Mouse (Mus musculus) cerebellum, adult 9-11 months (tissue): ENCODE results near the gene Sult1a1.
"Not testable (repeated sequence)": the region's sequence is repeated elsewhere in the genome, so short reads cannot be mapped to it uniquely, and the experiment has no call there.

Experiments used
- DNase-seq: peaks from one replicate; pipeline ENCODE4 v3.0.0; 2022

Sult1a1 gene

DNA sequence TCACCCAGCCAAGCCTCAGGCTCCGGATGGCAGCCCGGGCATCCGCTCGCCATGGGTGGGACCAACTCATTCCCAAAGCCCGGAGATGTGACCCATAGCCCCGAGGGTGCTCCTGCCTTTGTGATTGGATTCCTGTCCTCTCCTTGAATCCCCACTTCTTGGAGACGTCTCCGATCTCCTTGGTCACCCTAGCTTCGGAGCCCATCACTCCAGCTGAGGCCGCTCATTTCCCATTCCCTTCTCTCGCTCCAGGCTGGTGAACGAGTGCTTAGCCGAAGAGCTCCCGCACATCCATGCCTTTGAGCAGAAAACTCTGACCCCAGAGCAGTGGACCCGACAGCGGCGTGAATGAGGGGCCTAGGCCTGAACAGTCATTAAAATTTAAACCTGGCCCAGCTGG is 20.1 kb upstream of the Sult1a1 start:
- DNase-seq = no peak

DNA sequence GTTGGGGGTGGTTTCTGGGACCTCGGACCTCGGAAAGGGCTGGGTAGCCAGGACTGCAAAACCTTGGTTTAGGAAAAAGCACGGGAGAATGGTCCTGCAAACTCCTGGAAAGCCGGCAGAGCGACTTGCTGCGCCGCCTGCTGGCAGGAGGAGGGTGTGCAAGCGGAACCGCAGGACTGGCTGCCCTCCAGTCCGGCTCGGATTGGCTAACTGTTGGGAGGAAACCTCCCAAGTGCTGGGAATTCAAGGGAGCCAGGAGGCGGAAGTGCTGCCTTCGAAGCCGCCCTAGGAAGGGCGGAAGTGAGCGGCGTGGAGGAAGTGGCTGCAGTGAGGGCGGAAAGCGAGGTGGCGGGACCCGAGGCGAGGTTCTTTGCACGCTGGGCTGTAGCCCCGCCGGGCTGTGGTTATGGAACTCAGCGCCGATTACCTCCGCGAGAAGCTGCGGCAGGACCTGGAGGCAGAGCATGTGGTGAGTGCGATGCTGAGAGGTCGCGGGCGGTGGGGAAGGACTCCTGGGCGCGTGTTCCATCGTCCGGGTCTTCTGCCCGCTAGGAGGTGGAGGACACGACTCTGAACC is 19.5 kb upstream of the Sult1a1 start, which contains the start of gene Slx1b:
Slx1b (minus strand) TSS at position 154 of the 577 bp plus-strand sequence.
- peak; percentile 96 for DNase-seq

DNA sequence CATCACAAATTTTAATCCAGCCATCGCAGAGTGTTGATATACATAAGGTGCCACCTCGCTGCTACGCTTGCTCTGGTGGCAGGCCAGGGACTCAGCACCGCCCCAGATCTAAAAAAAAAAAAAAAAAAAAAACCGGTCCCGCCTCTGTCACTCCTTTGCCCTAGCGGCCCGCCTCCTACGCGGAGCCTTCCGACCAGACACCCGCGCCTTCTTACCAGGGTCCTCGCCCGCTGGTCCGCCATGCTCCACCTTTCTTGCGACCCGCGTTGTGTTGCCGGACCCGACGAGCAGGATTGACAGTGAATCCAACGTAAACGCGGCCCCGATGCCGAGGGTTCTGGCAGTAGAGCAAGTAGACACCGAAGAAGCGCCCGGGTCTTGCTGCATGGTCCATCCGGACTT is 19.0 kb upstream of the Sult1a1 start, which contains the start of gene Bola2:
Bola2 (plus strand) TSS at position 192 of the 402 bp plus-strand sequence.
- DNase-seq = no peak

DNA sequence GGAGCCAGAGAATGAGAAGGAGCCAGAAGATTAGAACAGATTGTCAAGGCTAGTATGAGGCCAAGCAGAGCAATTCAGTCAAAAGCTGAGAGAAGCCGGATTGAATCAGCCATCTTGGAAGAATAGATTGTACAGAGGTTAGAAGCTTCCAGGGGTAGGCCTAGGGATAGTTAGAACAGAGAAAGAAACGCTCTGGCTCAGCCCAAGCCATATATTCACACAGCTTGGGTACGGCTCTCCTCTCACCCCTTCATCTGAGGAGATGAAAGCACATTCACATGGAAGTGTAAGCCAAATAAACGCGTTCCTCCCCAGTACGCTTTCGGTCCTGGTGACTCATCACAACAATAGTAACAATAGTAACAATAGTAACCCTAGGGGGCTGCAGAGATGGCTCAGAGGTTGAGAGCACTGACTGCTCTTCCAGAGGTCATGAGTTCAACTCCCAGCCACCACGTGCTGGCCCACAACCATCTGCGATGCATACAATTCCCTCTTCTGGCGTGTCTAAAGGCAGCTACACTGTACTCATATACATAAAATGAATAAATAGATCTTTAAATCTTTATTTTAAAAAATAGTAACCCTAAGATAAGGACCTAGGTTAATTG is 18.3 kb upstream of the Sult1a1 start:
- DNase-seq = peak; percentile 46

DNA sequence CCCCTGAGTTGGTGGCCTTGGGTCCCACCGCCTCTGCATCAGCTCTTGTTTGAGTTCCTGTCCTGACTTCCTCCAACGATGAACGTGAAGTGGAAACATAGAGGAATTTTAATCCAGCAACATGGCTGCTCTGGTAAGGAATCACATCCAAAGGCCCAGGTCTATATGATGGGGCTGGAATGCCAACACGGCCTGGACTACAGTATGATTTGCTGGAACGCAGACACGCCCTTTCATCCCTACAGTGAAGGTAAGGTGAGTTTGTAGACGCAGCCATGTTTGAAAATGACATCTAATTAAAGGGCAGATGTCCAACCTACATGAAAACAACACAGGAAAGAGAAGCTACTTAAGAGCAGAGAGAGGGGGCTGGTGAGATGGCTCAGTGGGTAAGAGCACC is 17.5 kb upstream of the Sult1a1 start:
- peak; percentile 41 for DNase-seq

DNA sequence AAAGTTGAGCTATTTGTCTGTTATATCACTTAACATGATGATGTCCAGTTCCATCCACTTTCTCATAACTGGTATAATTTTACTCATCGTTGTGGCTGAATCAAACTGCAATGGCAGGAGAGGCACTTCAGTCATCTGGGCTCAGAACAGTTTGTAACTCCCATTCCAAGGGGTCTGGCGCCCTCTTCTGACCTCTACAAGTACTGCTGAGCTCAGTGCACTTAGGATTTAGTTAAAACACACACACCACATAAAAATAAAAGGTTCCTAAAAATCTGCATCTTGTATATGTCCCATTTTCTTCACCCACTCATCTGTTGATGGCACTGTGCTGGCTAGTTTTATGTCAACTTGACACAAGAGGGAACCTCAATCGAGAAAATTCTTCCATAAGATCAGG is 17.0 kb upstream of the Sult1a1 start:
- DNase-seq = peak; percentile 76

DNA sequence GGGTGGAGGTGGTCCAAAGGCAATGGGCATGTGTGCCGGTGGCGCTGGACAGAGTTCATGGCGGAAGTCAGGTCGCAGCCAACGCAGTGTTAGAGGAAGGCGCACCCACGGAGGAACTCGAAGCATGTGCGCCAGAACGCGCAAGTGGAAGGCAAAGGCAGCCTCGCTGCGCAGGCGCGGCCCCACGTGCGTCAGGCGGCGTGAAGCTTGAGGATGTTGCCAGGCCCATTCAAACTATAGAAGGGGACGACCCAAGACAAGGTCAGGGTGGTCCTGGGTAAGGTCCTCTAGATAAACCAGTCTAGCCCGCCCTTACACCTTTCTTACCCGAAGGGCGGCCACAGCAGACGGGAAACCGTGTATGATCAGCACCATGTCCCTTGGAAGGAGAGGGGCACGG is 16.2 kb upstream of the Sult1a1 start:
- DNase-seq = peak; percentile 47

DNA sequence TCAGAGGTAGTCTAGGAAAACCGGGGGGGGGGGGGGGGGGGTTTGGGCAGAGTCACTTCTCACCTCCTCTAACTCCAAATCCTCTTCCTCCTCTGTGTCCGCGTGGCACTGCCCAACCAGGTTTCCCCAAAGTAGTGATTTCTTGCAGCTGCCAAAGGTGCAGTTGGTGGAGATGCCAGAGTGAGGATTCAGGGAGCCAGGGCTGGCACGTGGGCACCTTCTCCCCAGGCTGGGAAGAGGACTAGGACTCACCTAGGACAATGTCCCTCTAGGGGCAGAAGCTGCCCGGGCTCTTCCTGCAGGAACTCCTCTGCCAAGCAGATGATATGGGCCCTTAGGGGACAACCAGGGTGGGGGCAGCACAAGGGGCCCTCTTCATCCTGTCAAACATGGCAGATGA is 15.4 kb upstream of the Sult1a1 start:
- DNase-seq = peak; percentile 32

DNA sequence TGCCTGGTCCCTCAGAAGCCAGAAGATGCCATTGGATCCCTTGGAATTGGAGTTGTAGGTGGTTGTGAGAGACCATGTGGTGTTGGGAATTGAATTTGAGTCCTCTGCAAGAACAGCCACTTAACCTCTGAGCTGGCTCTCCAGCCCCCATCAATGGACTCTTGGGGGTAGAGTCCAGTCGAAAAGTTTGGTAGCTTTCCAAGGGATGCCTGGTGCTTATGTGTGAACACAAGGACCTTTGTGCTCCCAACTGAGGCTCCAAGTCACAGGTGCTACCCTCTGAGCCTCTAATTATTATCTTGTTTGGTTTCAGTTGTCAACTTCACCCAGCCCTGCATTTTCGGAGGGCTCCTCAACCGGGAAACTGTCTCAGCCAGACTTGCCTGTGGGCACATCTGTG is 14.5 kb upstream of the Sult1a1 start:
- no peak for DNase-seq

DNA sequence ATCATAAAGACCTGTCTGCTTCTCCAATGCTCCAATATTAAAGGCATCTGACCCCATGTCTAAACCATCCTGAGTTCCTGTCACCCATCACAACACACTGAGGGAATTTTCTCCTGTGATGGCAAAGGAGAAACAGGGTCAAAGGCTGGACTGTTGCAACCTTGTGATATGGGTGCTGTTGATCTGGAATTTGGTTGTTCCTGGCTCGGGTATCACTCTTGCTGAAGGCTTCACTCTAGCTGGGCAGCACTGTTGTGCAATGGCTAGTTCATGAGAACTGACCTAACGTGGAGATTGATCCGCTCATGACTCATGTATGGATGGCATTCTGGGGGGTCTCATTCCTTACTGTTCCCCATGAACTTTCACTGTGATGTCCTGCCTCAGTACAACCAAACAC is 12.8 kb upstream of the Sult1a1 start:
- DNase-seq = no peak

DNA sequence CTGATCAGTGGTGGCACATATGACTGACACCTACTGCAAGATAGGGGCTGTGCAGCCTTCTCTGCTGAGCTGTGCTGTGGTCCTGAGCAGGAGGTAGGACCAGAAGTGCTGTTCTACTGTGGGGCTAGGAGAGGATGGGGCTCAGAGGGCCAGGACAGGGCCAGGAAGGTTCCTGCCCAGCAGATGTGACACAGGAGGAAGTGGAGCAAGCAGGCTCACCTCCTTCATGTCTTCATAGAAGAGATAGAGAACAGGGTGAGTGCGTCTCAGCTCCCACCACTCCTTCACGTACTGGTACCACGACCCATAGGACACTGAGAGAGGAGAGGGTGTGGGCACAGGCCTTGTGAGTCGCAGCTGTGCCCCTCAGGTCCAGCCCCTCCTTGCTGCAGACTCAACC is 11.9 kb upstream of the Sult1a1 start:
- DNase-seq = not testable (repeated sequence)

DNA sequence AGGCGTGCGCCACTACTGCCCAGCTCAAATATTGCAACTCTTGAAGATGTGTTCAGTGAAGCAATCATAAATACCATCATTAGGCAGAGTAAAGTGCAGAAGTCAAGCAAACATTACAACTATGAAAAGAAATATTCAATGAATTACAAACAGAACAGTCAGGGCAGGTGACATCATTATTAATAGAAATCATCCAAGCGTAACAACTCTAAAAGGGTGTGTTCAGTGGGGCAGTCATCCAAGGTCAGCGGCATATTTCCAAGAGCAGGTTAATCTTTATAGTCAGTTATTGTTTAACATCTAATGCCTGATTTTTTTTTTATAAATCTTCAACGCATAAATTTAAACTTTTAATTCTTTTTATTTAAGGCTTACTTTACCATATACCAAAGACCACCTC is 5.0 kb upstream of the Sult1a1 start:
- DNase-seq = no peak

DNA sequence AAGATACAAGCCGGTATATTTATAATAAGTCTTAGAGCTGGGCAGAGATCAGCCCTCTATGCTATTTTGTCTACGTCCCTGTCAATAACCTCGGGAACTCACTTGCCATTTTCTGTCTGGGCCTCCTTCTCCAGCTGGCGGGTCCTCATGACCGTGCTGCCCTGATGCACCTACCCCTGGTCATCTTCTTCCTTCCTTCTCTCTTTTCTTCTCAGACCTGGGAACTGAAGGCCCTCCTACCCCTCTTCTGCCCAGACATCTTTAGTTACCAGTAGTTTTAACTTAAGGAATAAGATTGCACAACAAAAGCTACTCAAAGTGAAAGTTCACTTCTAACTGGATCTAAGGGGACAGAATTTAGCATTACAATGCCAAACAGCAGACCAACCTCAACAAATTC is 3.5 kb upstream of the Sult1a1 start:
- DNase-seq = no peak

DNA sequence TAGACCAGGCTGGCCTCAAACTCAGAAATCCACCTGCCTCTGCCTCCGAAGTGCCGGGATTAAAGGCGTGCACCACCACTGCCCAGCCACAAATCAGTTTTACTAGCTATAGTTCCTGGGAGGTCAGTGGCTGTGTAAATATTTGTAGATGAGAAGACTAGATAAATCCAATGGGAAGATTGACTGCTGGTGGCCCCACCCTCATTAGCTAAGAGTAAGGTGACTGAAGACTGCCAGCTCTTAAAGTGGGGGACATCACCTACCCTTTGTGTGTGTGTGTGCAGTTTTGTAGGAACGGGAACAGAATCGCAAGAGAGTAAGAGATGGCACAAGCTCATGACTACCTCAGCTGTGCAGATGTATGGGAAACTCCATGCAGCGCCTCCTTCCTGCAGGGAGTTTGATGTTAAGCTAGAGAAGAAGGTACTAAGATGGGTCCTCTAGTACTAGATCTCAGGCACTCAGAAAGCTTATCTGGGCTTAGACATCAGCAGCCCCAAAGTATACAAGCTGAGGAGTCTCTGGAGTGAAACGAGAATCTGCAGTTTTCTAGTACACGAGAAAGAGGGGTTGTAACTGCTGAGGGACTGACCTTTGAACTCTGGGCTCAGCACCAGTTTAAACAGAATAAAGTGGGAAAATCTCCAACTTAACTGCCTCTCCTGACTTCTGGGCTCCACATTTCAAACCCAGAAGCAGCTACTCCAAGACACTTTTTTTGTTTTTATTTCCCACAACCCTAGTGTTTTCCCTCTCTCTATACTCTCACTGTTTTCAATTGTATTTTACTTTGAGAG is 2.5 kb upstream of the Sult1a1 start:
- DNase-seq = no peak

DNA sequence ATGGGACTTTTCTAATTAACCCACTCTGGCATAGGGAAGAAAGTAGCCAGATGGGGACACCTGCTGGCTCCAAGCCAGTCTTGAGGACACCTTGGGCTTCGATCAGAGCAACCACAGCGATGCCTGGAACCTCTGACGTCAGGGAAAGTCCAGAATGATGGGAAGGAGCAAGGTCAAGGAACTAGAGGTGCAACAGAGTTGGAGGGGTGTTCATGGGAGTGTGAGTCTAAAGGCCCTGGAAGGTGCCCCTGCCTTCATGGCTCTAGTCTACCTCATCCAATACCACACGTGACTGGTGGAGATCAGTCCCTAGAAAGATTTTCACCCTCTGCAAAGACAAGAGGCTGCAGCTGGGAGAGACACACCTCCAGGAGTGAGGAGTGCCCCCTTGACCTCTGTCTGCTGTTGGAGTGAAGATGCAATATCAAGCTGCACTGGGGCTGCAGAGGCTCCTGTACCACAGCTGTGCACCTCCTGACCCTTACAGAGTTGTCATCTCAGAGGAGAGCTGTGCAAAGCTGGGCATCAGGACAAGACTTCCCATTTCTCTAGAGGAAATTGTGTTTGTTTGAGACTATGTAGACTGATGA is 494 bp upstream of the Sult1a1 start:
- DNase-seq = no peak

DNA sequence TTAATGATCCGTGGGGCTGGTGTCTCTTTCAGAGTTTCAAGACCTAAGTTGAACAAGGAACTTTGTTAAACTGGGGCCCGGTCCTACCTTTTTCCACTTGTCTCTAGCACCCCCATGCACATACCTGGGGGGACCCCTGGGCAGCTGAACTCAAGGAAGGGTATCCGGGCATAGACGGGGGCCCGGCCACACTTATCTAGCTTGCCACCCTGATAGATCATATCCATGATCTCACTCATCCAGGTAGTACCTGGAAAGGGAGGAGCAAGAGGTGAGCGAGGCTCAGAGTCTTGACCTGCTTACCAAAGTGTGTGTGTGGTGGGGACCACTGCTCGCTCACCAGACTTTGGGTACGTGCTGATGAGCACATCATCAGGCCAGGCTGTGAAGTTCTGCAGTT is 1.1 kb downstream of the Sult1a1 start:
- no peak for DNase-seq

DNA sequence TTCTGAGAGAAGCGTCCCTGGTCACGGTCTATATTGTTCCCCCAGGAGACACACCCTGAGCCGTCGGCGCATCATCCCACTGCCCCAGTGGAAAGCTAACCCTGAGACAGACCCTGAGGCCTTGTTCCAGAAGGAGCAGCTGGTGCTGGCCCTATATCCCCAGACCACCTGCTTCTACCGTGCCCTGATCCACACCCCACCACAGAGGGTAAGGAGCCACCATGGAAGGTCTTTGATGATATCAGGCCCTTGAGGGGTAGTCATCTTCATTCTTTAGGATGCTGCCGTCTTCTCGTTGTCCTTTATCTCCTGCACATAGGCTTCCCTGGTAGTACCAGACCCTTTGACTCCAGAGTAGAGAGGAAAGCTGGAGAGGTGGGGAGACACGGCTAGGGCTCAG is 4.1 kb downstream of the Sult1a1 start:
- no peak for DNase-seq

DNA sequence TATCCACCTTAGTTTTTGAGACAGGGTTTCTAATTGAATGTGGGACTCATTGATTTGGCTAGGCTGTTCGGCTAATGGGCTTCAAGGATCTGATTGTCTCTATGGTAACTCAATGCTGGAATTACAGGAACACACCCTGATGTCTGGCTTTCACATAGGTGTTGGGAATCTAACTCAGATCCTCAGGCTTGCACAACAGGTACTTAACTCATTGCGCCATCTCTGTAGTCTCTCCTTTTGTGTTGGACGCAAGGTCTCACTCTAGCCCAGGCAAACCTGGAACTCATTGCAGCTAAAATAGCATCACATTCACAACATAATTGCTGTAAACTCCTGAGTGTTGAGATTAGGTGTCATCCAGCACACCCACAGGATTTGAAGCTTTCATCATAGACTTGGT is 6.1 kb downstream of the Sult1a1 start:
- no peak for DNase-seq

DNA sequence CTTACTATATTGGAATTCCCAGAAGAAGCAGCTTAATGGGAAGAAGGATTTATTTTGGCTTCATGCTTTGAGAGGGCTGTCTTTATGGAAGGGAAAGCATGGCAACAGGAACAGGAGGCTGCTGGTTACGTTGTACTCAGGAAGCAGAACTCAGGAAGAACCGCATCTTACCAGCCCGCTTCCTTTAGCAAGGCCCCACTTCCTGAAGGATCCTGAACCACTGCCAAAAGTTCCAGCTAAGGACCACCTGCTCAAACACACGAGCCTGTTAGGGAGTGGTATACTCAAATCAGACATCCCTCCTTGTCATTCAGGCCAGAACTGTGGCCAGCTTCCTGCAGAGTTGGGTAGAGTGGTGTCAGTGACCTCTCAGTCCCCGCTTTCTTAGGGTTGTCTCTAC is 7.8 kb downstream of the Sult1a1 start:
- no peak for DNase-seq

DNA sequence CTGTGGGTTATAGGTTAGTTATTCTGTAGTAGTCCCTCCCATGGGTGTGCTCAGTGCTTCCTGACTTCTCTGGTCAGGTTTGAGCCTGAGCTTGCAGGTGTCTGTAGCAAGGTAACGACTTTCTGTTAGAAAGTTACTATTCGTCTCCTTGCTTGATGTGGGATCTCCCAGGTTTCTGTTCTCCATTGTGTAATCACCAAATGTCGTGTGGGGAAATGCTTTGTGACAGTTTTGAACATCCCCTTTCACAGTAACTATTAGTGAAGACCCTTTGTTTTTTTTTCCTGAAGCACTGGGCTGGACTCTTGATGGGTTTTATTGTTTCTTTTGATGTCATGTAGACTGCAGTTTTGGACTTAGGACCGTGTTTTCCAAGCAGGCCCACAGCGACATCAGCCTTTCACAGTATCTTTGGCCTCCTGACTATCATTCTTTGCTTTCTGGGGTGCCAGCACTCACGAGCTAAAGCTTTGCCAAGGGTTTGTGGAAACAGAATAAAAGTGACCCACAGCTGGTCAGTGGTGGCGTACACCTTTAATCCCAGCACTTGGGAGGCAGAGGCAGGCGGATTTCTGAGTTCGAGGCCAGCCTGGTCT is 8.6 kb downstream of the Sult1a1 start:
- no peak for DNase-seq

DNA sequence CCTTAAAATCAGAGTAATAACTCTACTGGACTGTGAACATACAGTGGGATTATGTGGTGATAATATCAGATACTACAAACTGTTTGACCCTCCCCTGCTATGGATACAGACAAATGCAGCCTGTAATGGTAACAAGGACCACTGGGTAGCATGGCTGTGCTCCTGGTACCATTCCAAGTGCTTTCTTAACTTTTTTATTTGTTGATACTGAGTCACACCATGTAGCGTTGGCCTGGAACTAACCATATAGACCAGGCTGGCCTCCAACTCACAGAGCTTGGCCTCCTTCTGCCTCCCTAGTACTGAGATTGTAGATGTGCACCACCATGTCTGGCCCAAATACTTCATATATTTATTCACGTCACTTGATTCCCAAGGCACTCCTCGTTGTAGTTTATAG is 11.0 kb downstream of the Sult1a1 start:
- DNase-seq = no peak

DNA sequence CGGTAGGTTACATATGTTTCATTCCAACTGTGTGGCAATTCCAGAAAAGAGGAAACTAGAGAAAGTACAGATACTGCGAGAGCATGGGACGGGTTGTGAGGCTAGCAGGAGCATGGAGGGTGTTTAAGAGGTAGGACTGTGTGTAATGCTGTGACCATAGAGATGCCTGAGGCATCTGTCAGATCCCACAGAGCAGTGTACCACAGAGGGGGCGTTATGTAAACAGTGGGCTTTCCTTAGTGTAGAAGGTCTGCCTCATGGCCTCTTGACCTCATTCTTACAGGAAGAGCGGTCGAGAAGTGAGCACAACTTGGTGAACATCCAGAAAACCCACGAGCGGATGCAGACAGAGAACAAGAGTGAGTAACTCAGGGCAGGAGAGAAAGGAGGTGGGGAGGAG is 12.6 kb downstream of the Sult1a1 start:
- DNase-seq = no peak

DNA sequence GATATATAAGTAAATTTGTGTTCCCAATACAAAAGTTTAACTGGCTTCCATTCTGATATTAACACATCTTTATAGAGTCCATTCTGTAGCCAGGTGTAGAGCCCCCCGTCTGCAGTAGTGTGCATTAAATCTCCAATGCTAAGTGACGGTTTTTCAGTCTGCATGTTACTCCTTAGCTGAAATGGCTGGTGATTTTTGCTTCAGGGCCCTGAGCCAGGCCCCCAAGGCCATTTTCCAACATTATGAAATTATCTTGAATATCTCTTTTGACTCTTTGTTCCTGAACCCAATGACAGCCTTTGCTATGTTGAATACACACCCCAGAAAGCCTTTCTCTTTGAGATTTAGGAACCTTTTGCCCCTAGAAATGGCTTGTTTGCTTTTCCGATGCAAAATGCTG is 16.5 kb downstream of the Sult1a1 start:
- DNase-seq = no peak

DNA sequence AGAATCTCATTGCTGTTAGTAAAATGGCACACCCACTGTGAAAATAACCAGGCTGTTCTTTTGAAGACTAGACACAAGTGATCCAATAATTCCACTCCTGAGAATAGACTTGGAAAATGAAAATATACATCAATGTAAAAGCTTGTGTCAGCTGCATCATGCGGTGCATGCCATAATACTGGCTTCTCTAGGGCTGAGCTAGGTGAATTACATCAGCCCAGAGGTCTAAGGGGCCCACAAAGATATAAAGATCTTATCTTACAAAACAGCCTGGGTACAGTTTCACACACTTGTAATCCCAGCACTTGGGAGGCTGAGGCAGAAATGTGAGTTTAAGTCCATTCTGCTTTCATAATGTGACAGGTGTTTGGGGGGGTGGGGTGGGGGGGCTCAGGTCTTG is 18.7 kb downstream of the Sult1a1 start:
- DNase-seq = no peak
